Mouse (Mus musculus): ENCODE results near the gene Idua.

DNA sequence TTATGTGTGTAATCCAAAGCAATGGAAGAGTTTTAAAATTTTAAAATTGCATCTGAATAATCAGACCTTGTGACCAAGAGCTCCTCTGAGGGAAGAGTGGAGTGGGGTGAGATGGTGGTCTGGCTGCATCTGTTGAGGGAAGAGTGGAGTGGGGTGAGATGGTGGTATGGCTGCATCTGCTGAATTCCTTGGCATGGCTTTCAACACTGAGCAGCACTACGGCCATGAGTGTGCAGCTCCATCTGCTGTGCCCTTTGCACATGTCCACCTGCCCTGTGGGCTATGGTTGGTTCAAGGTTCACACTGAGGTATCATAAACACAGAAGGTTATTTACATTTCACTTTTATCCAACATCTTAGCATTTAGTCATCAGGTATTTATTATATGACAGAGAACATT, 67.3 kb downstream of the Idua start:
- TF ChIP-seq GATA1 (IDR thresholded peaks at IDR 0.05; ENCODE audit: borderline replicate concordance, low read length), result no peak
- TF ChIP-seq CTCF (IDR thresholded peaks at IDR 0.05; ENCODE audit: low read depth, low read length), result no peak
- TF ChIP-seq TAL1 (conservative IDR thresholded peaks at IDR 0.05; ENCODE audit: low read depth, low read length), result no peak
- no peak for TF ChIP-seq POLR2AphosphoS5 (IDR thresholded peaks at IDR 0.05; ENCODE audit: insufficient replicate concordance, low read depth, low read length)

Data from G1E (cell line).